Mouse (Mus musculus) liver, embryonic 14.5 days (tissue): ENCODE data around the gene Ociad1.

ENCODE experiments used
- CTCF ChIP-seq: IDR thresholded peaks from 2 replicates; pipeline ENCODE4 v1.5.1; 2016; ENCODE audit warnings: antibody characterized with exemption, low read depth, control low read depth
- EP300 ChIP-seq: IDR thresholded peaks from 2 replicates; pipeline ENCODE4 v1.6.1; 2016; ENCODE audit warnings: antibody characterized with exemption, low read depth

DNA sequence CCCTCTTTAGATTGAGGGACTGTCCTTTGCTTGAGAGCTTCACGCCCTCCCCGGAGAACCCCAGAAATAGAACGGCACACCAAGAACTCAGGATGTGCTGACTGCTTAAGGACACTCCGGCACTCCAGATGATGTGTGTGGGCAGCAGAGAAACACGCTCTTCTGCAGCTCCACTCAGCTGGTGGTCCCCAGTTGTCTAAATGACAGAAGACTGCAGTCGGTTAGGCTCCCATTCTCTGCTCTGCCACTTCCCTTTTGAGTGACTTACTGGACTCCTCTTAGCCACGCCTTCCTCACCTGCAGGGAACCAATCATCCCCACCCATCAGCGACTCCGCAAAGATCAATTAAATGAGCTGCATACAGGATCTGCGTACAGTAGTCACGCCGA lies 67.2 kb downstream of the Ociad1 start:
- TF ChIP-seq EP300 (no peak), CTCF (no peak)
